Comparison of ENCODE assay signal across 8 mouse cellular contexts in the genomic region with DNA sequence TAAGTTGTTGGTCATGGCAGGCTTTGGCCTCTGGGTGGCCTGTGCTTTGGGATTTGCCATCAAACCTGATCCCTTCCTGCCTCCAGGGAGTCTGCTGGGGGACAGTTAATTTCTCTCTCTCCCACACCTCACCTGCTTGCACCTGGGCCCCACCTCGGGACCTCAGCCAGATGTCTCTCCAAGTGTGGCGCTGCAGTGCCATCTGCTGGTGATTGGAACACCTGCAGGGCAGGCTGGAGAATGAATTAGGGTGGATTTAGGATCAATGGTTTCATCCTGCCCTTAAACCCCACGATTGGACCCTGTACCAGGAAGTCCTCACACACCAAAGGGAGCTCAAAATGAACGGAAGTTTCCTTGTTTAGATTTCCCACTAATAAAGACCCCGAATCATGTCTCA. TPM values are rescaled to one million over a fixed set of nuclear protein-coding genes. Genes with fewer than 3 reads are reported as not detected.
A peak's percentile ranks its signal among the peaks of the same experiment; 100 is the strongest.
DNase-seq lines count a peak whose midpoint lies in the region; ATAC-seq and TF ChIP-seq lines count a peak whose summit lies in the region.

No protein-coding gene starts in this region.

- no peaks in the 10 kb centered on the region for H3K27me3 ChIP-seq in liver, embryonic 11.5 days (replicated peaks; ENCODE audit: control insufficient read depth, insufficient read depth, low read length)
- no peaks in the 10 kb centered on the region for H3K27me3 ChIP-seq in neural tube, embryonic 11.5 days (ENCODE audit: control insufficient read depth, insufficient read depth, low read length)

- peak; percentile 61 for ATAC-seq in liver, embryonic 11.5 days (replicated peaks; ENCODE audit: low FRiP score)
- ATAC-seq in neural tube, embryonic 11.5 days (ENCODE audit: insufficient read depth, low FRiP score, low TSS enrichment) = peak; percentile 67; the same call in 1 of the 2 replicates

- WGBS in liver, embryonic 11.5 days = 8% methylated on average over 5 of the region's 5 CpGs
- 12% methylated on average over 5 of the region's 5 CpGs for WGBS in neural tube, embryonic 11.5 days

- intact Hi-C loops in gastrocnemius, adult 2 months (cut with DNase I) = loop anchor here (1.0 to 5.0 kb wide), 2 partner anchors 38 to 103 kb away; no protein-coding TSS in a partner anchor

- H3K9me3 ChIP-seq in liver, embryonic 11.5 days (ENCODE audit: control insufficient read depth, low read length) = no peaks in the 10 kb centered on the region
- H3K9me3 ChIP-seq in neural tube, embryonic 11.5 days (ENCODE audit: control insufficient read depth, low read length) = no peaks in the 10 kb centered on the region

- TF ChIP-seq CTCF in gastrocnemius, adult 2 months (IDR thresholded peaks at IDR 0.05) = peak; percentile 97

- no peaks in the 10 kb centered on the region for H3K4me1 ChIP-seq in liver, embryonic 11.5 days (replicated peaks; ENCODE audit: control insufficient read depth, insufficient read depth, low read length)
- H3K4me1 ChIP-seq in neural tube, embryonic 11.5 days (ENCODE audit: control insufficient read depth, insufficient read depth, low read length) = no peaks in the 10 kb centered on the region

- no peak overlapping the region for H3K9ac ChIP-seq in liver, embryonic 11.5 days (ENCODE audit: low read depth, low read length)
- no peak overlapping the region for H3K9ac ChIP-seq in neural tube, embryonic 11.5 days (ENCODE audit: low read length)

- no peak overlapping the region for H3K27ac ChIP-seq in gastrocnemius, adult 2 months
- H3K27ac ChIP-seq in liver, embryonic 11.5 days (ENCODE audit: low read depth, low read length) = no peak overlapping the region
- no peak overlapping the region for H3K27ac ChIP-seq in neural tube, embryonic 11.5 days (ENCODE audit: low read depth, low read length)

- no peaks in the 10 kb centered on the region for H3K36me3 ChIP-seq in liver, embryonic 11.5 days (ENCODE audit: control insufficient read depth, insufficient read depth, low read length)
- no peaks in the 10 kb centered on the region for H3K36me3 ChIP-seq in neural tube, embryonic 11.5 days (ENCODE audit: control insufficient read depth, insufficient read depth, low read length)

- no peak overlapping the region for H3K4me2 ChIP-seq in liver, embryonic 11.5 days
- no peak overlapping the region for H3K4me2 ChIP-seq in neural tube, embryonic 11.5 days (ENCODE audit: low read depth)

- no peak overlapping the region for H3K4me3 ChIP-seq in gastrocnemius, adult 2 months
- no peak overlapping the region for H3K4me3 ChIP-seq in liver, embryonic 11.5 days (ENCODE audit: low read depth, low read length)
- H3K4me3 ChIP-seq in neural tube, embryonic 11.5 days (ENCODE audit: low read depth, low read length) = no peak overlapping the region

- DNase-seq in urinary bladder, adult 18-20 months (ENCODE audit: low spot score in 2 of 2) = peak; percentile 27 to 64
- no peak for DNase-seq in urinary bladder, postnatal 10 days (ENCODE audit: low spot score)
- DNase-seq in cerebellum, adult 8-10 months = peak; percentile 63
- peak; percentile 57 for DNase-seq in gastrocnemius, adult 2 months
- DNase-seq in kidney, adult 18-20 months = peak; percentile 77
- peak; percentile 46 for DNase-seq in liver, embryonic 11.5 days (ENCODE audit: low spot score)
- peak; percentile 72 for DNase-seq in neural tube, embryonic 11.5 days (ENCODE audit: low spot score)
- DNase-seq in thymus, adult 18-20 months = peak; percentile 14 to 25

RNA-seq across cellular contexts. Expression of a gene that starts 33.1 kb away (rescaled TPM):
- 10 to 100 TPM in 1 of 2 experiments, 1 to 10 TPM in 1; 7.6 to 12.7 TPM for total RNA-seq in gastrocnemius, adult 2 months (2021)
- 16.8 and 17.8 TPM in 2 replicates for polyA plus RNA-seq in liver, embryonic 11.5 days (2014; fragmentation: Nextera tagmentation; extraction: Ambion mirVana)
- polyA plus RNA-seq in neural tube, embryonic 11.5 days (2014; fragmentation: Nextera tagmentation; extraction: Ambion mirVana) = 22.8 and 23.0 TPM in 2 replicates

RNA-seq across cellular contexts. Expression of a gene that starts 39.0 kb away (rescaled TPM):
- total RNA-seq in gastrocnemius, adult 2 months (2021) = 10 to 100 TPM; 53.4 to 56.8 TPM
- polyA plus RNA-seq in liver, embryonic 11.5 days (2014; fragmentation: Nextera tagmentation; extraction: Ambion mirVana) = 33.6 and 40.8 TPM in 2 replicates
- 47.3 and 53.7 TPM in 2 replicates for polyA plus RNA-seq in neural tube, embryonic 11.5 days (2014; fragmentation: Nextera tagmentation; extraction: Ambion mirVana)
